Mouse (Mus musculus): ENCODE data around the gene Cnbp.

DNA sequence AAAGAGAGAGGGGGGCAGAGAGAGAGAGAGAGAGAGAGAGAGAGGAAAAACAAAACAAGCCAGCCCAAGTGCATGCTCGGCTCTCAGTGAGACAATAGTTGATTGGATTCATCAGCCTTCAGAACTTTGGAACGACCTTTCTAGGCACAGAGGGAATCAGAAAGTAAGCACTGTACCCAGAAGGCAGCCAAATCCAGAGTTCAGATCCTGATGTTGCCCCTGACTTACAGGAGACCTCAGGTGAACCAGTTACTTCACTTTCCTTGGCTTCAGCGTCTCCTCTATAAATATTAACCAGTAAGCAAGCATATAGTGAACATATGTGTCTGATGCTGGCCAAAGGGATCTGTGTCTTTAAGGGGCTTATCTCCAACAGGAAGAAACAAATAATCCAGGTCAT lies 42.4 kb downstream of the Cnbp start:
- TF ChIP-seq POLR2A (IDR thresholded peaks at IDR 0.05; ENCODE audit: insufficient read length, low read depth) (no peak), REST (IDR thresholded peaks at IDR 0.05; ENCODE audit: insufficient read depth, insufficient read length) (no peak), CEBPB (IDR thresholded peaks at IDR 0.05; ENCODE audit: insufficient read depth, poor library complexity, severe bottlenecking) (no peak), SRF (IDR thresholded peaks at IDR 0.05; ENCODE audit: control insufficient read depth, insufficient read length, low read depth) (no peak), USF1 (IDR thresholded peaks at IDR 0.05; ENCODE audit: low read depth) (no peak), MYOD1 (IDR thresholded peaks at IDR 0.05; ENCODE audit: control insufficient read depth in 1 of 3, insufficient read length in 2 of 3, low read depth in 2 of 3) (no peak), E2F4 (IDR thresholded peaks at IDR 0.05; ENCODE audit: insufficient read depth) (no peak), TCF12 (IDR thresholded peaks at IDR 0.05; ENCODE audit: insufficient read depth, poor library complexity, severe bottlenecking) (no peak), MAX (IDR thresholded peaks at IDR 0.05; ENCODE audit: low read depth) (no peak), TCF3 (IDR thresholded peaks at IDR 0.05; ENCODE audit: insufficient read length, low read depth) (no peak), MYOG (IDR thresholded peaks at IDR 0.05; ENCODE audit: control insufficient read depth in 1 of 3, insufficient read depth in 1 of 3, insufficient read length in 2 of 3, low read depth in 2 of 3) (no peak)
